Mouse (Mus musculus): ENCODE measurements at regions not wholly inside any gene's neighbourhood (a gene's known extent, or its start where the extent isn't known, plus 50 kb on each side); places are given as distances from the start of the nearest gene placed in this dataset.

DNA sequence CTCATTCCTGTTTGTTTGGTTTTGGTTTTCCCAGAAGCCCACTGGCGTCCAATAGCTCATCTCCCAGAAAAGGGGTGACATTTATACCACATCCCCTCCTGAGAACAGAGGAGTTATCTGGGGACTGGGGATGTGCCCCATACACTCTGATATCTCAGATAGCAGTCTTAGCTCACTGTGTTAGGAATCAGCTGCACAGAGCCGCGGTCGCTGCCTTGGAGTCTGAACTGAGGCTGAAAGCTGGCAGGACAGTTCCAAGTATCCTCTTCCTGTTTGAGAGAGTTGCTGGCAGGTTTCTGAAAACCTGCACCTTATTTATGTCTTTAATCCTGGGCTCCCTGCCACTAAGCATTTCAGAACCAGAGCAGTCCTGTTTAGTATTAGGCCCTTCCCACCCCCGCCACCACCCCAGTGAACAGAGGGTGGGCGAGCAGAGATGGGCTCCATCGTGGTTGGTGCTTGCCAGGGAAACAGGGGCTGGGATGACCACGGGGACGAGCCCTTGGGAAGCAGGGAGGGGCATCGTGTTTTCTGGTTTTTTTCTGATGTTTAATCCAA lies 163.8 kb downstream of the Chic2 start:
- no peak for ATAC-seq (ENCODE audit: low FRiP score, low read depth)
- Histone ChIP-seq H3K27me3 (replicated peaks) (no peaks in the 10 kb centered on the region), H3K9ac (no peak overlapping the region), H3K4me2 (replicated peaks) (no peak overlapping the region), H3K4me3 (no peak overlapping the region), H3K36me3 (no peaks in the 10 kb centered on the region), H3K27ac (no peak overlapping the region), H3K9me3 (no peaks in the 10 kb centered on the region), H3K4me1 (peaks cover 5% of the 10 kb centered on the region; the same call in 1 of the 2 replicates)
- WGBS = 75% methylated on average over 10 of the region's 10 CpGs

DNA sequence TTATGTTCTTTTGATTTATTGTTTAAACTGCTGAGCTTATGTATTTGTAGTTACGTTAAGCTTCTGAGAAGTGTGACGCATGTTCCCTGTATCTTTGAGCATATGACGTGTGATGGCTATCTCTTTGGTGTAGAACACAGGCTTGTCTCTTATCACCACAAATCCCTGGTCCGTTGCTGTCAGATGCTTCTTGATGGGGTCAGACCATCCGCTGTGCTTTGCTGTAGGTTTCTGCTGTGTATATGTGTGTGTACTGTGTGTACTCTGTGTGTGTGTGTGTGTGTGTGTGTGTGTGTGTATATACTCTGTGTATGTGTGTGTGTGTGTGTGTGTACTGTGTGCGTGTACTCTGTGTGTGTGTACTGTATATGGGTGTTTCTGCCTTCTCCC lies 164.5 kb downstream of the Chic2 start:
- Histone ChIP-seq H3K9ac (no peak overlapping the region), H3K4me2 (replicated peaks) (no peak overlapping the region), H3K9me3 (no peaks in the 10 kb centered on the region), H3K27ac (no peak overlapping the region), H3K4me1 (peaks cover 5% of the 10 kb centered on the region; the same call in 1 of the 2 replicates), H3K4me3 (no peak overlapping the region), H3K36me3 (no peaks in the 10 kb centered on the region), H3K27me3 (replicated peaks) (no peaks in the 10 kb centered on the region)
- 79% methylated on average over 6 of the region's 6 CpGs for WGBS
- ATAC-seq (ENCODE audit: low FRiP score, low read depth) = no peak

DNA sequence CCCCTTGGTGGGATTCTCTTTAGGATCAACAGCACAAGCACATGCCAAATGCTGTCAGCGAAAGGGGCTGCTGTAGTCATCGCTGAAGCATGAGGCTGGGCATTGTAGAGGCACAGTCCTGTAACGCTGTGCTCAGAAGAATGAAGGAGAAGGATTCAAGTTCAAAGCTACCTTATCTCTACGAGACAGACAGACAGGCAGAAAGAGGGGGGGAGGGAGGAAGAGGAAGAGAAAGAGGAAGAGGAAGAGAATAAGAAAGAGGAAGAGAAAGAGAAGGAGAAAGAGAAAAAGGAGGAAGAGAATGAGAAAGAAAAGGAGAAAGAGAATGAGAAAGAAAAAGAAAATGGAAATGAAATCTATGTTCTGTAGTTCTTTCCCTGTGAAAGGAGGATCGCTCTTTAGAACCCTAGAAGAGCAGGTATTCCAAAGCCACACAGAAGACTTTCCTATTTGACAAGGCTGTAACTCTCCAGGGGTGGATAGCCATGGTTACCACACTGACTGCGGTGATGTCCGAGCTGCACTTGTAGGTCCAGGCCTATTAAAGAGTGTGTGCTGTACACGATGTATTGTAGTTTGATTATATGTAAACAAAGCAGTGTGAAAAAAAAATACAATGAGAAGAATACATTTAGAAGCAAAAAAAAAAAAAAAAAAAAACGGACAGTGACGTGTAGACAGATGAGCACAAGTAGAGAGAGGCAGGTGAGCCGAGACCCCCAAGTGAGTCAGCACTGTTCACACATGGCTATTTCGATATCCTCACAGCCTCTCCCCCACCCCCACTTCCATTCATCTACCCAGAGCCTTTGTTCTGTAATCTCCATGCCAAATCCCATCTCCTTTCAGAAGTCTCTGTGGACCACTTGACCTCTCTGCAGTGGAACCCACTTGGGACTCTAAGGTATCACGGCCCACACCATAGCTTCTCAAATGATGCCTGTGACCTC lies 165.2 kb downstream of the Chic2 start:
- Histone ChIP-seq H3K9me3 (no peaks in the 10 kb centered on the region), H3K27ac (no peak overlapping the region), H3K9ac (no peak overlapping the region), H3K4me1 (peaks cover 5% of the 10 kb centered on the region; the same call in 1 of the 2 replicates), H3K4me2 (replicated peaks) (no peak overlapping the region), H3K27me3 (replicated peaks) (no peaks in the 10 kb centered on the region), H3K36me3 (no peaks in the 10 kb centered on the region), H3K4me3 (no peak overlapping the region)
- no peak for ATAC-seq (ENCODE audit: low FRiP score, low read depth)
- 71% methylated on average over 13 of the region's 13 CpGs for WGBS

- no peak overlapping the region for H3K9ac ChIP-seq
- no peaks in the 10 kb centered on the region for H3K27me3 ChIP-seq (replicated peaks)
- no peak overlapping the region for H3K4me3 ChIP-seq
- H3K27ac ChIP-seq = no peak overlapping the region
- H3K4me1 ChIP-seq = peaks cover 5% of the 10 kb centered on the region; the same call in 1 of the 2 replicates
- H3K9me3 ChIP-seq = no peaks in the 10 kb centered on the region
- no peaks in the 10 kb centered on the region for H3K36me3 ChIP-seq
- no peak for ATAC-seq (ENCODE audit: low FRiP score, low read depth)
- no peak overlapping the region for H3K4me2 ChIP-seq (replicated peaks)
- 37% methylated on average over 5 of the region's 5 CpGs for WGBS
Observed at GRCm38 (mm10) chr5:74877595-74877994, 167.0 kb downstream of the Chic2 start.

DNA sequence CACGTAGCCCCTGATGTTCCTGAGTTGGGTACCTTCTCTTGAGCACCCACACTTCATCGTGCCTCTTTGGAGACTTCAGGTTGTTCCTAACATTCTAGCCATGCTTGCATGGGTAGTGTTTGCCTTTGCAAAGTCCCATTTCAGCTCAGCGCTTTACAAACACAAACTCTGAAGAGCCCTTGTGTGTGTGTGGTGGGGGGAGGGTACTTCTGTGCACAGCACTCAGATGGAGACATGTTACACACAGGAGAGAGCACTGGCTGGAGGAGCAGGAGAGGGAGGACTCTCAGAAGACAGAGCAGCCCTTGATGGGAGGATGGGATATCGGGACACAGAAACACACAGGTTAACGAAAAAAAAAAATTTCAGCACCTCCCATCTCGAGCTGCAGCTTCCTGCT lies 167.4 kb downstream of the Chic2 start:
- 69% methylated on average over 6 of the region's 6 CpGs for WGBS
- peaks cover 5% of the 10 kb centered on the region; the same call in 1 of the 2 replicates for H3K4me1 ChIP-seq
- H3K9ac ChIP-seq = no peak overlapping the region
- no peak overlapping the region for H3K4me2 ChIP-seq (replicated peaks)
- no peak overlapping the region for H3K27ac ChIP-seq
- H3K27me3 ChIP-seq (replicated peaks) = no peaks in the 10 kb centered on the region
- no peak for ATAC-seq (ENCODE audit: low FRiP score, low read depth)
- no peaks in the 10 kb centered on the region for H3K9me3 ChIP-seq
- H3K4me3 ChIP-seq = no peak overlapping the region
- no peaks in the 10 kb centered on the region for H3K36me3 ChIP-seq

DNA sequence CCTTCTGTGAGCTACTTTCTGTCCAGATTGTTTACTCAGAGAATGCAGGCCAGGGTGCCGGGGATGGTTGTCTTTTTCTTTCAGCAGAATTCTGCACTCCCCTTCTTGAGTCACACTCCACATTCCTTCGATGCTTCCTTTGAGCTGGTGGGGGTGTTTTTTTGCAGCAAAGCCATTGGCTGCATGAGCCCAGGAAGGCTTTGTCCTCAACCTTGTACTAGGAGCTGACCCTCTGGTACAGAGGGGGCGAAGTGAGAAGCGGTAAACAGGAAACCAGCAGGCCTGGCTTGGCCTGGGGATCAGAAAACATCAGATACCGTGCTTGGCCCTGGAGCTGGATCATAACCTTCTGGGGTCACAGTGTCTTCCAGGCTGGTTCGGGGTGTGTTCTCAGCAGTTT lies 169.9 kb downstream of the Chic2 start:
- H3K4me3 ChIP-seq = no peak overlapping the region

DNA sequence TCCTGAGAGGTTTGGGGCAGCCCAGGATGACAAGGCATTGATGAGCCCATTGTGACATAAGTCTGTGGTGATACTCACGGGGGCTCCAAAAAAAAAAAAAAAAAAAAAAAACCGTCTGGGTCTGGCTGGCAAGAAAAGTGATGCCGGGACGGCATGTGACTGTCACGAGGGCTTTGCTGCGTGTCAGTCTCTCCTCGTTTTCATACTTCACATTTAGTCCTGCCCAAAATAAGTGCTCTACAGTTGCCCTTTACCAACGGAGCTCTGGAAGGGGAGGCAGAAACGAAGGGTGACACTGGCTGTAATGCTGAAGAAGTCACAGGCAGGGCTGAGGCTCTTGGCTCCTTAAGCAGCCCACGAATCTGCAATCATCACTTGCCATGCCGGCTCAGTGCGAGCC lies 167.9 kb upstream of the Lnx1 start:
- 88% methylated on average over 12 of the region's 12 CpGs for WGBS
- Histone ChIP-seq H3K27ac (no peak overlapping the region), H3K36me3 (no peaks in the 10 kb centered on the region)

More for the DNA sequence above, 169.9 kb downstream of the Chic2 start:
- H3K4me1 ChIP-seq = peaks cover under 1% of the 10 kb centered on the region; the same call in 1 of the 2 replicates
- no peaks in the 10 kb centered on the region for H3K36me3 ChIP-seq
- 63% methylated on average over 6 of the region's 6 CpGs for WGBS
- ATAC-seq (ENCODE audit: low FRiP score, low read depth) = no peak
- no peaks in the 10 kb centered on the region for H3K9me3 ChIP-seq
- no peak overlapping the region for H3K9ac ChIP-seq
- H3K27me3 ChIP-seq (replicated peaks) = no peaks in the 10 kb centered on the region
- H3K4me2 ChIP-seq (replicated peaks) = no peak overlapping the region
- H3K27ac ChIP-seq = no peak overlapping the region

DNA sequence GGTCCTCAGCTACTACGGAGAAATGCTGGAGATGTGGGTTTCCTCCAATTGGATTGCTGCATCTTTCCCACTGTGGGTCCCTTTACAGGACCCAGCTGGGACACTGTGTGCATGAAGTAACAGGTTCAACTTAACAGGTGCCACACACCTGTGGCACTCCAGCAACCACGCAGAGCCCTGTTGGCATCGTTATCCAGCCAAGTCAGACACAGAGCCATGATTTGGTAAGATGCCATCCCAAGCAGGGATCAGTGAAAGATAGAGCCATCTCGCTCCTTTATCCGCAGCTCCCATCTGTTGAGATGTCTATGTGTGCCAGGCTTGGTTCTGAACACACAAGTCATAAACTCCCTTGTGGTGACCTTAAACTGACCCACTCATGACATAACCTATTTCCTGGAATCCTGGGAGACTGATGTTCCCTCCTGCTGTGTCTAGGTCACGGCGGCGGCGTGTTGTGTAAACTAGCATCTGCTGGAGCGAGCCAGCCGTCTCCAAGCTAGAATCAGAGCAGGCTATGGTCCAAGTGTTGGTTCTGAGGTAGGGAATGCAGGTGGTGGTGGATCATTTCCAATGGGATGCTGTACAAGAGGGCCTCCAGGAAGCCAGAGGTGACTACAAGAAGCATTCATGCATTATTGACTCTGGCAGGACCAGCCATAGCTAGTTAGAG lies 164.5 kb upstream of the Lnx1 start:
- WGBS = 88% methylated on average over 11 of the region's 11 CpGs

More for the DNA sequence above, 167.9 kb upstream of the Lnx1 start:
- no peaks in the 10 kb centered on the region for H3K9me3 ChIP-seq
- no peak overlapping the region for H3K4me3 ChIP-seq
- H3K4me2 ChIP-seq (replicated peaks) = no peak overlapping the region
- no peaks in the 10 kb centered on the region for H3K4me1 ChIP-seq
- H3K27me3 ChIP-seq (replicated peaks) = no peaks in the 10 kb centered on the region
- no peak overlapping the region for H3K9ac ChIP-seq
- no peak for ATAC-seq (ENCODE audit: low FRiP score, low read depth)

GRCm38 (mm10) chr5:74866697-74867096 lies 164.0 kb upstream of the Lnx1 start:
- no peak for ATAC-seq (ENCODE audit: low FRiP score, low read depth)
- no peak overlapping the region for H3K9ac ChIP-seq
- WGBS = 84% methylated on average over 7 of the region's 7 CpGs

More for the DNA sequence above, 164.5 kb upstream of the Lnx1 start:
- Histone ChIP-seq H3K27ac (no peak overlapping the region), H3K4me2 (replicated peaks) (no peak overlapping the region), H3K36me3 (no peaks in the 10 kb centered on the region), H3K27me3 (replicated peaks) (no peaks in the 10 kb centered on the region), H3K9me3 (no peaks in the 10 kb centered on the region), H3K4me1 (no peaks in the 10 kb centered on the region), H3K9ac (no peak overlapping the region), H3K4me3 (no peak overlapping the region)
- no peak for ATAC-seq (ENCODE audit: low FRiP score, low read depth)

DNA sequence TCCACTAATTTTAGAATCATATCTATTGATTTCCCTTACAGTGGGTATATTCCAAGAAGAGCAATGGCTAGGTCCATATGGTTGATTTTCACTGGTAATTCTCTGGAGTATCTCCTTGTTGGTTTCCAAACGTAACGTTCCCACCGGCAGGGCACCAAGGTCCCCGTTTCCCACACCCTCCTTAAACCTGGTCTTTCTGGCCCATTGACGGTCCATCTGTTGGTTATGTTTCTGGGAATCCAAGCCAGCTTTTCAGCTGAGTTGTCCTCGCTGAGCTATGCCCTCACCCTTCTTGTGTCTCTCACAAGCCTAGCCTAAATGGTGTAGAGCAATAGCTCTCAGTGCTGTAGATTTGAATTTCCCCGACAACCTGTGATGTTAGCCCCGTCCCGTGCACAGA lies 162.7 kb upstream of the Lnx1 start:
- H3K27ac ChIP-seq = no peak overlapping the region
- H3K9ac ChIP-seq = no peak overlapping the region
- H3K4me2 ChIP-seq (replicated peaks) = no peak overlapping the region
- ATAC-seq (ENCODE audit: low FRiP score, low read depth) = no peak
- WGBS = 91% methylated on average over 9 of the region's 9 CpGs
- H3K9me3 ChIP-seq = no peaks in the 10 kb centered on the region
- no peaks in the 10 kb centered on the region for H3K27me3 ChIP-seq (replicated peaks)
- H3K36me3 ChIP-seq = no peaks in the 10 kb centered on the region
- H3K4me1 ChIP-seq = peaks cover 8% of the 10 kb centered on the region
- no peak overlapping the region for H3K4me3 ChIP-seq

More at GRCm38 (mm10) chr5:74866697-74867096, 164.0 kb upstream of the Lnx1 start:
- H3K4me1 ChIP-seq = no peaks in the 10 kb centered on the region
- H3K9me3 ChIP-seq = no peaks in the 10 kb centered on the region
- no peak overlapping the region for H3K27ac ChIP-seq
- no peaks in the 10 kb centered on the region for H3K27me3 ChIP-seq (replicated peaks)
- H3K4me3 ChIP-seq = no peak overlapping the region
- no peak overlapping the region for H3K4me2 ChIP-seq (replicated peaks)
- no peaks in the 10 kb centered on the region for H3K36me3 ChIP-seq

- H3K4me3 ChIP-seq = no peak overlapping the region
- no peaks in the 10 kb centered on the region for H3K36me3 ChIP-seq
- no peaks in the 10 kb centered on the region for H3K27me3 ChIP-seq (replicated peaks)
- H3K27ac ChIP-seq = no peak overlapping the region
- H3K9ac ChIP-seq = no peak overlapping the region
- peaks cover 8% of the 10 kb centered on the region for H3K4me1 ChIP-seq
- H3K4me2 ChIP-seq (replicated peaks) = no peak overlapping the region
- no peak for ATAC-seq (ENCODE audit: low FRiP score, low read depth)
- WGBS = 92% methylated on average over 6 of the region's 6 CpGs
- no peaks in the 10 kb centered on the region for H3K9me3 ChIP-seq
Observed at GRCm38 (mm10) chr5:74864540-74865157, 161.9 kb upstream of the Lnx1 start.

DNA sequence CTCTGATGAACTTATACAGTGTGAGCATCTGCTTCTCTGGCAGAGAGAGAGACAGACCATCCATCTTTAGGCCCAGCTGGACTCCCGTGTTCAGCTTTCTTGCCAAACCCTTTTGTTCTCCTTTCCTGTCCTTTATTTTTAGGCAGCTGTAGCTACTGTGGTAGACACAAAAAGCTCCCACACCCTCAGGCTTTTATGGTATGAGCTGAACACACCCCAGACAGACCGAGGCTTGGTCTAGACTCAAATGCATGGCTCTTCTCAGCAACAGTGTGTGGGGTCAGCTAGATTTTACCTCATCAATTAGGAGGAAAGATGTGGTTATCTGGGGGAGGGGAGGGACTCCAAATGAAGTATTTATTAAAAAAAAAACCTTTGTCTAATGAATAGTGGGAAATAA lies 158.6 kb upstream of the Lnx1 start:
- Histone ChIP-seq H3K4me2 (replicated peaks) (no peak overlapping the region), H3K27me3 (replicated peaks) (no peaks in the 10 kb centered on the region), H3K27ac (no peak overlapping the region), H3K4me3 (no peak overlapping the region), H3K9me3 (no peaks in the 10 kb centered on the region), H3K4me1 (peaks cover 8% of the 10 kb centered on the region), H3K36me3 (no peaks in the 10 kb centered on the region), H3K9ac (no peak overlapping the region)
- WGBS = 11% methylated on average over 2 of the region's 2 CpGs
- ATAC-seq (ENCODE audit: low FRiP score, low read depth) = peak; percentile 33; the same call in 1 of the 2 replicates
